Mouse (Mus musculus): ENCODE measurements around the gene Dpm2. TPM values are rescaled to one million over a fixed set of nuclear protein-coding genes. Genes with fewer than 3 reads are reported as not detected.

Gene Dpm2
- 87.4 and 92.5 TPM in 2 replicates for polyA plus RNA-seq (2016; fragmentation: Nextera tagmentation; extraction: Ambion mirVana)

- Histone ChIP-seq H3K27ac (peak within 1 kb of the TSS; percentile 83), H3K4me1 (peaks cover 31% of the 10 kb centered on the region), H3K36me3 (peaks cover 41% of the 10 kb centered on the region), H3K4me3 (peak within 1 kb of the TSS; percentile 77), H3K9me3 (no peaks in the 10 kb centered on the region), H3K27me3 (ENCODE audit: insufficient read depth, poor library complexity, severe bottlenecking) (0 out of 2 replicates have a peak, but pooled peaks cover 3% of the 10 kb centered on the region)
- 2% methylated on average over 36 of the region's 36 CpGs for WGBS
- peak; percentile 96 for DNase-seq (ENCODE audit: low spot score)
These were observed at the start of gene Dpm2 for GRCm38 (mm10) chr2:32570698-32571494. Gene Dpm2 (plus strand): TSS chr2:32570858.

DNA sequence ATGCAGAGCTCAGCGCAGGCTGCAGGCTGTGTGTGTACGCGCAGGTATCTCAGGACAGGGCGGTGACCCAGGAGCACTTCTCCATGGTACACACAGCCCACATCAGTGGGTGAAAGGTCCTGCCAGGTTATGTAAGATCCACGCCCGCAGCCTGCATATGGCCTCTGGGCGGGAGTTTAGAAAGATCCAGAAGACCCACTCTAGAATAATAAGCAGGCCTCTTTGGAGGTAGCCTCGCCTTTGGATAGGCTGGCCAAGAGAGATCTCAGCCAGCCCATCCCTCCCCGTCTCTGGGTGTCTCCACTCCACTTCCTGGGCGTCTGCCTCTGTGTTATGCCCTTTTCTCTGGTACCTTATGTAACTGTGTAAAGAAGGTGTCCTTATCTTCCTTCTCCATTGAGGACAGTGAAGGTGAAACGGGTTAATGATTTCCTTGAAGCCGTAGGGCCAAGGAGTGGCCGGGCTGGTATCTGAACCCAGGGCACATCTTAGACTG lies 46.1 kb upstream of the Dpm2 start:
- H3K4me1 ChIP-seq, result peaks cover 22% of the 10 kb centered on the region
- 86% methylated on average over 13 of the region's 13 CpGs for WGBS
- no peak for DNase-seq (ENCODE audit: low spot score)
- H3K36me3 ChIP-seq, result no peaks in the 10 kb centered on the region
- H3K4me3 ChIP-seq, result no peak overlapping the region
- no peak overlapping the region for H3K27ac ChIP-seq
- H3K27me3 ChIP-seq (ENCODE audit: insufficient read depth, poor library complexity, severe bottlenecking), result 0 out of 2 replicates have a peak, but pooled peaks cover 5% of the 10 kb centered on the region
- no peaks in the 10 kb centered on the region for H3K9me3 ChIP-seq

- no peaks in the 10 kb centered on the region for H3K36me3 ChIP-seq
- 86% methylated on average over 12 of the region's 12 CpGs for WGBS
- H3K4me1 ChIP-seq, result peaks cover 22% of the 10 kb centered on the region
- H3K9me3 ChIP-seq, result no peaks in the 10 kb centered on the region
- 0 out of 2 replicates have a peak, but pooled peaks cover 5% of the 10 kb centered on the region for H3K27me3 ChIP-seq (ENCODE audit: insufficient read depth, poor library complexity, severe bottlenecking)
- no peak for DNase-seq (ENCODE audit: low spot score)
- no peak overlapping the region for H3K27ac ChIP-seq
- no peak overlapping the region for H3K4me3 ChIP-seq
These were observed 44.8 kb upstream of the Dpm2 start for GRCm38 (mm10) chr2:32525816-32526215.

DNA sequence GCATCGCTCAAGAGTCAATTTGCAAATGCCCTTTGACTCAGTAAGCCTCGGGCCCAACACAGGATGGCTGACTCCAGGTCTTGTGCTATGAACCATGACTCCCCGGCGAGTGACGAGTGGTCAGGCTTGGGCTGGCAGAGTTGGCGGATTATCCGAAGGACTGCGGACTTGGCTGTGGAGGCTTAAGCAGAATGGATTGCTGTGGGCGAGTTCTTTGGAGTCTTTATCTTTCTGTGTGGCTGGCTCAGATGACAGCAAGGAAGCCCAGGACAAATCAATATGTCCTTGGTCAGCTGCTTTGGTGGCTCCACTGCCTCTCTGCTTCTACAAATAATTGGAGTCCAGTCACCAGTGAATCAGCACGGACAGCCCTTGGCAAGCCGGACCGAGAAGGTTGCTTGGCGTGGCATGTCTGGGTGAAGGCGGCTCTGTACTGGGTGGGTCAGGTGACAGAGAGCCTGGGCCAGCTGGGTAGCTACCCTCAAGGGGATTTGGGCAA lies 43.1 kb upstream of the Dpm2 start:
- Histone ChIP-seq H3K27ac (no peak overlapping the region), H3K4me1 (peaks cover 17% of the 10 kb centered on the region), H3K9me3 (no peaks in the 10 kb centered on the region), H3K4me3 (no peak overlapping the region), H3K27me3 (ENCODE audit: insufficient read depth, poor library complexity, severe bottlenecking) (0 out of 2 replicates have a peak, but pooled peaks cover 5% of the 10 kb centered on the region), H3K36me3 (no peaks in the 10 kb centered on the region)
- 81% methylated on average over 14 of the region's 14 CpGs for WGBS
- no peak for DNase-seq (ENCODE audit: low spot score)

DNA sequence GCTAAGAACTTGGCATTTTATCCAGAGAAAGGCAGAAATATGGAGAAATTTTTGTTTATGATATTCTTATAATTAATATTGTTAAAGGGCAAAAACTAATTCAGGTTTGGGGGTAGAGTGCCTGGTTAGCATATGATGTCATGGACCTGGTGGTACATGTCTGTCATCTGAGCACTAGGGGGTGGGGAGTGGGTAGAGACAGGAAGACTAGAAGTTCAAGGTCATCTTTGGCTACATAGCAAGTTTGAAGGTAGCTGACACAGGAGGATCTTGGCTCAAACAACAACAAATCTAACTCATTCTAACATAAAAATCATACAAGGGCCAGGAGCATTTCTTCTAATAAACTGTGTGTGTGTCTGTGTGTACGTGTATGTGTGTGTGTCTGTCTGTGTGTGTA lies 42.3 kb upstream of the Dpm2 start:
- Histone ChIP-seq H3K4me3 (no peak overlapping the region), H3K27me3 (ENCODE audit: insufficient read depth, poor library complexity, severe bottlenecking) (0 out of 2 replicates have a peak, but pooled peaks cover 5% of the 10 kb centered on the region), H3K27ac (no peak overlapping the region), H3K36me3 (no peaks in the 10 kb centered on the region), H3K9me3 (no peaks in the 10 kb centered on the region), H3K4me1 (peaks cover 16% of the 10 kb centered on the region; the same call in 1 of the 2 replicates)
- no peak for DNase-seq (ENCODE audit: low spot score)
- 79% methylated on average over 1 of the region's 1 CpGs for WGBS

- no peak for DNase-seq (ENCODE audit: low spot score)
- no peak overlapping the region for H3K4me3 ChIP-seq
- no peaks in the 10 kb centered on the region for H3K36me3 ChIP-seq
- 77% methylated on average over 2 of the region's 2 CpGs for WGBS
- H3K9me3 ChIP-seq, result no peaks in the 10 kb centered on the region
- H3K4me1 ChIP-seq, result peaks cover 32% of the 10 kb centered on the region
- no peak overlapping the region for H3K27ac ChIP-seq
- H3K27me3 ChIP-seq (ENCODE audit: insufficient read depth, poor library complexity, severe bottlenecking), result 0 out of 2 replicates have a peak, but pooled peaks cover 5% of the 10 kb centered on the region
These were observed 40.2 kb upstream of the Dpm2 start for GRCm38 (mm10) chr2:32530479-32530878.

- Histone ChIP-seq H3K27ac (peak overlapping the region; percentile 17; the same call in 1 of the 2 replicates), H3K27me3 (ENCODE audit: insufficient read depth, poor library complexity, severe bottlenecking) (no peaks in the 10 kb centered on the region), H3K36me3 (no peaks in the 10 kb centered on the region), H3K4me1 (peaks cover 47% of the 10 kb centered on the region), H3K4me3 (0 out of 2 replicates have a peak overlapping the region, but pooled peaks have one; percentile 8), H3K9me3 (no peaks in the 10 kb centered on the region)
- no peak for DNase-seq (ENCODE audit: low spot score)
- 84% methylated on average over 2 of the region's 2 CpGs for WGBS
These were observed 37.5 kb upstream of the Dpm2 start for GRCm38 (mm10) chr2:32533163-32533562.

GRCm38 (mm10) chr2:32534061-32534732 lies 36.5 kb upstream of the Dpm2 start:
- Histone ChIP-seq H3K27ac (peak overlapping the region; percentile 89), H3K36me3 (no peaks in the 10 kb centered on the region), H3K4me3 (peak overlapping the region; percentile 88), H3K4me1 (peaks cover 52% of the 10 kb centered on the region), H3K27me3 (ENCODE audit: insufficient read depth, poor library complexity, severe bottlenecking) (no peaks in the 10 kb centered on the region), H3K9me3 (no peaks in the 10 kb centered on the region)
- DNase-seq (ENCODE audit: low spot score), result peak; percentile 83
- WGBS, result 8% methylated on average over 13 of the region's 13 CpGs

- Histone ChIP-seq H3K9me3 (no peaks in the 10 kb centered on the region), H3K4me1 (peaks cover 59% of the 10 kb centered on the region), H3K27me3 (ENCODE audit: insufficient read depth, poor library complexity, severe bottlenecking) (no peaks in the 10 kb centered on the region), H3K4me3 (peak within 1 kb of the TSS; percentile 88), H3K27ac (peak within 1 kb of the TSS; percentile 89), H3K36me3 (no peaks in the 10 kb centered on the region)
- peak; percentile 100 for DNase-seq (ENCODE audit: low spot score)
- WGBS, result under 1% methylated on average over 67 of the region's 67 CpGs
These were observed 35.8 kb upstream of the Dpm2 start, which contains the start of gene Fam102a for GRCm38 (mm10) chr2:32534733-32535471. Gene Fam102a (plus strand): TSS chr2:32535332.

- no peaks in the 10 kb centered on the region for H3K36me3 ChIP-seq
- DNase-seq (ENCODE audit: low spot score), result peak; percentile 80
- H3K27ac ChIP-seq, result peak overlapping the region; percentile 89
- H3K27me3 ChIP-seq (ENCODE audit: insufficient read depth, poor library complexity, severe bottlenecking), result no peaks in the 10 kb centered on the region
- H3K9me3 ChIP-seq, result no peaks in the 10 kb centered on the region
- WGBS, result under 1% methylated on average over 56 of the region's 56 CpGs
- peak overlapping the region; percentile 88 for H3K4me3 ChIP-seq
- H3K4me1 ChIP-seq, result peaks cover 62% of the 10 kb centered on the region
These were observed 35.1 kb upstream of the Dpm2 start for GRCm38 (mm10) chr2:32535501-32535991.

DNA sequence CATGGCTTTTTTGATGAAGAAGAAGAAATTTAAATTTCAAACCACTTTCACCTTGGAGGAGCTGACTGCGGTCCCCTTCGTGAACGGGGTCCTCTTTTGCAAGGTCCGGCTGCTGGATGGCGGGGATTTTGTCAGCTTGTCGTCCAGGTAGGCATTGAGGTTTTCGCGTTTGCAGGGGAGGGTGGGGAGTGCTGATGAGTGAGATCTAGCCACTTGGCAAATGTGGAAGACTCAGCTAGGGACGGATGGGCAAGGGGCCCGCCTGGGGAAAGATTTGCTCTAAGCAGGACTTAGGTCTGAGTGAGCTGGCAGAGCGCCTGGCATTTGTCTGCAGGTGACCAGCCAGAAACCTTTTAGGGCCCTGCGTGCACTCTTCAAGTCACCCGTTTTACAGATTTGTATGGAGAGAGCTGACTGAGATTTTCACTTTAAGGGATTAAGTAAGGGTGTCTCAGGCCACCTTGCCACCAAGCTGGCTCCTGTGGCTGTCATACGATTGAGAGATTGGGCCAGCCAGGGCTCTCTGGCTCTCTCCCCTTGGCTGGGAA lies 34.5 kb upstream of the Dpm2 start:
- H3K27me3 ChIP-seq (ENCODE audit: insufficient read depth, poor library complexity, severe bottlenecking), result no peaks in the 10 kb centered on the region
- no peaks in the 10 kb centered on the region for H3K9me3 ChIP-seq
- peak overlapping the region; percentile 89 for H3K27ac ChIP-seq
- no peaks in the 10 kb centered on the region for H3K36me3 ChIP-seq
- H3K4me1 ChIP-seq, result peaks cover 63% of the 10 kb centered on the region
- H3K4me3 ChIP-seq, result peak overlapping the region; percentile 88
- DNase-seq (ENCODE audit: low spot score), result no peak
- 2% methylated on average over 14 of the region's 14 CpGs for WGBS

All from heart, embryonic 10.5 days (tissue).